Mouse (Mus musculus): ENCODE measurements around the gene Ankrd16.

GRCm38 (mm10) chr2:11766485-11767160, 11.1 kb upstream of the Ankrd16 start:
- TF ChIP-seq ZNF384 (IDR thresholded peaks at IDR 0.05; ENCODE audit: low read depth, low read length) = no peak
- no peak for TF ChIP-seq ZC3H11A (IDR thresholded peaks at IDR 0.05; ENCODE audit: borderline replicate concordance, low read depth, low read length)
- no peak for TF ChIP-seq MAFK (IDR thresholded peaks at IDR 0.05; ENCODE audit: insufficient read depth, low read depth, low read length)
- no peak for TF ChIP-seq CHD2 (IDR thresholded peaks at IDR 0.05; ENCODE audit: low read depth, low read length)
- TF ChIP-seq HCFC1 (IDR thresholded peaks at IDR 0.05; ENCODE audit: borderline replicate concordance, insufficient read depth, low read length) = no peak

Measured in ES-E14 (cell line).